Mouse (Mus musculus) heart, postnatal 36 days (tissue): Measurements from ENCODE around the gene Sf3b1. TPM values are rescaled to one million over a fixed set of nuclear protein-coding genes. Genes with fewer than 3 reads are reported as not detected.
"Not testable (repeated sequence)": the region's sequence is repeated elsewhere in the genome, so short reads cannot be mapped to it uniquely, and the experiment has no call there.

Experiments
- DNase-seq, 2 experiments: peaks; one replicate each; pipeline ENCODE4 v3.0.0; 2021 to 2022
- intact Hi-C: fragments of 180-260 bp; cut with DNase I; formaldehyde crosslinking; loops from one replicate; pipeline ENCODE4 v1.15.1; 2025
- total RNA-seq, 2 experiments: library from RNA; stranded (reverse); gene quantifications; 2 replicates each; pipeline ENCODE4 v1.2.3; 2021

Gene Sf3b1
- total RNA-seq: 10 to 100 TPM; 76.4 to 83.0 TPM

GRCm38 (mm10) chr1:55027253-55027801, at the start of gene Sf3b1:
TSS of gene Sf3b1 (minus strand) at chr1:55027481.
- intact Hi-C loops: loop anchor here (1.0 to 5.0 kb wide), 3 partner anchors 24 to 105 kb away; partner anchors contain the start of genes Hspd1, Hspe1 and Mob4
- peak; percentile 93 to 96 for DNase-seq

DNA sequence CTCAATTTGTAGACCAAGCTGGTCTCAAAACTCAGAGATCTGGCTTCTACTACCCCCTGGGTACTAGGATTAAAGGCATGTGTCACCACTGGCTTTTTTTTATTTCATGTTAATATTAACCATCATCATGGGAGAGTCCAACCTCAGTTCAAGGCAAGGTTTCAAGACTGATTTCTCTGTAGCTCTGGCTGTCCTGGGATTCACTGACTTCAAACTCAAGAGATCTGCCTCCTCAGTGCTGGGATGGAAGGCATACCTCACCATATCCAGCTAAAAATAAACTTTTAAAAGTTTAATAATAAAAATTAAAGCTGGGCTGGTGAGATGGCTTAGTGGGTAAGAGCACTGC, 49.1 kb upstream of the Sf3b1 start:
- no peak for DNase-seq
- intact Hi-C loops: loop anchor here (1.0 kb wide), 1 partner anchor 28 kb away; no protein-coding TSS in a partner anchor

GRCm38 (mm10) chr1:55075652-55076394, 48.5 kb upstream of the Sf3b1 start:
- no peak for DNase-seq
- intact Hi-C loops: loop anchor here (1.0 kb wide), 1 partner anchor 28 kb away; no protein-coding TSS in a partner anchor

GRCm38 (mm10) chr1:55074757-55075156, 47.5 kb upstream of the Sf3b1 start:
- no peak for DNase-seq
- intact Hi-C loops: no loop called here

DNA sequence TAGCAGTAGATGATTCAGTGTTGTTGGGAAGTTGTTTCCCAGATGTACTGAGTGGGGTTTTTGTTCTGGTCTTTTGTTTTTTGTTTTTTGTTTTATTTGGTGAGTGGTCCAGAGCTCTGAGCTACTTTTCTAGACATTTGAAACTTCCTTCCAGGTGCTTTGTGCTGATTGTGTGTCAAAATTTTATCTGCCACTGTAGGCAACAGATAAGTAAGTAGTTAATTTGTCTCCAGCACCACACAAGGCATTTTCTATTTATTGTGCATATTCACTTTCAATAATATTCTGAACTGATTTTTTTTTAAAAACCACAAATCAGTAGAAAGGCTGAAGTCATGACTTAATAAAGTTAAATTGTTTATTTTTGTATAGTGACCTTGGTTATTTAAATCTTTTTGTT, 45.0 kb upstream of the Sf3b1 start:
- DNase-seq, intact Hi-C loops: not testable (repeated sequence)

- intact Hi-C loops: no loop called here
- DNase-seq: no peak
Observed at GRCm38 (mm10) chr1:55061772-55062171, 34.5 kb upstream of the Sf3b1 start.

GRCm38 (mm10) chr1:55061099-55061498, 33.8 kb upstream of the Sf3b1 start:
- no peak for DNase-seq
- intact Hi-C loops: no loop called here

DNA sequence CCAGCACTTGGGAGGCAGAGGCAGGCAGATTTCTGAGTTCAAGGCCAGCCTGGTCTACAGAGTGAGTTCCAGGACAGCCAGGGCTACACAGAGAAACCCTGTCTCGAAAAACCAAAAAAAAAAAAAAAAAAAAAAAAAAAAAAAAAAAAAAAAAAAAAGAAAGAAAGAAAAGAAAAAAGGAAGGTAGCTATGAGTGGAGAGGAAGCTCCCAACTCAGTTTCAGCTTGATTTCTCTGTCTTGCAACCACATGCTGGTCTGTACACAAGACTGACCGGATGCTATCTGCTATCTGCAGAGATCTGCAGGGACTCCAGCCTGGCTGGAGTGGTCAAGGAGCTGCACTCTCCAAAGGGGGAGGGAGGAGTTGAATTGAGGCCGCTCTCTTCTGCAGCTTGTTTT, 31.1 kb upstream of the Sf3b1 start:
- intact Hi-C loops, DNase-seq: not testable (repeated sequence)

GRCm38 (mm10) chr1:55055322-55056115, 28.2 kb upstream of the Sf3b1 start:
- no peak for DNase-seq
- intact Hi-C loops: no loop called here

DNA sequence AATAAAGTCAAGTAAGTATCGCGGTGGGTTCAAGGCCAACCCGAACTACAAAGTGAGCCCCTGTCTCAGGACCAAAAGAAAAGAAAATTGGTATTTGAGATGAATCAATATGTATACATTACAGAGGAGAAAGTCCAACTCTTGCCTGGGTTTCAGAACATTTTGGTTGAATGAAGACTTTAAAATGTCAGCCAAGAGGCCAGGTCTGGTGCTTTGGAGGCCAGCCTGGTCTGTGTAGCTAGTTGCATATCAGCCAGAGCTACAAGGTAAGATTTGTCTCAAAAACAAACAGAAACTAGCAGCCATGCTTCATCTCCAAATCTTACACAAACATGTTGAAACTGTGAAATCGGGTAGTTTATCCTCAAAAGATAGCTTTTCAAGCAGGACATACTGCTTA, 26.3 kb upstream of the Sf3b1 start:
- intact Hi-C loops: loop anchor here (2.0 kb wide), 1 partner anchor 183 kb away; the partner anchor contains the start of gene Mars2
- DNase-seq: no peak

DNA sequence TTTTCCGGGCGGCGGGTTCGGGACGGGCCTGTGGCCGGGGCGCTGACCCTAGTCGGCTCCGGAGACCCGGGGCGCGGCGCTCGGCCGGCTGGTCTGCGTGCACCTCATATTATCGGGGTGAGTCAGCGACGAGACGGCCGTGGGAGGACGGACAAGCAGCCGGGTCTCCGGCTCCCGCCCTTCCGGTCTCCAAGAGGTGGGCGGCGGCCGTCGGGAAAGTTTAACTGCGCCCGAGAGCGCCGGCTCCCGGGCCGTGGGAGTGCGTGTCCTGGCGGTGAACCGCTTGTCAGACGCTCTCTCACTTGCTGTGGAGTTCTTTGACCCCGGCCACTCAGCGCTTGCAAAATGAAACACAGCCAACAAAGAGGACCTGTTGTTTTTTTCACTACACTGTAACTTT, 25.7 kb upstream of the Sf3b1 start:
- DNase-seq: peak in 1 of 2 experiments; percentile 76
- intact Hi-C loops: loop anchor here (2.0 kb wide), 1 partner anchor 184 kb away; the partner anchor contains the start of gene Mars2

- peak; percentile 99 to 100 for DNase-seq
- intact Hi-C loops: loop anchor here (2.0 kb wide), 1 partner anchor 184 kb away; the partner anchor contains the start of gene Mars2
Observed at GRCm38 (mm10) chr1:55052355-55052953, 25.2 kb upstream of the Sf3b1 start, which contains the start of gene Coq10b. TSS of gene Coq10b (plus strand) at chr1:55052770.

GRCm38 (mm10) chr1:55051671-55052070, 24.4 kb upstream of the Sf3b1 start:
- intact Hi-C loops: loop anchor here (1.0 to 2.0 kb wide), 2 partner anchors 24 to 185 kb away; partner anchors contain the start of genes Mars2 and Sf3b1

GRCm38 (mm10) chr1:55048841-55049587, 21.7 kb upstream of the Sf3b1 start:
- no peak for DNase-seq
- intact Hi-C loops: no loop called here

More at GRCm38 (mm10) chr1:55051671-55052070, 24.4 kb upstream of the Sf3b1 start:
- no peak for DNase-seq

- intact Hi-C loops: no loop called here
- no peak for DNase-seq
Observed at GRCm38 (mm10) chr1:55043164-55043563, 15.9 kb upstream of the Sf3b1 start.

- intact Hi-C loops: no loop called here
- DNase-seq: no peak
Observed at GRCm38 (mm10) chr1:55042246-55042645, 15.0 kb upstream of the Sf3b1 start.

DNA sequence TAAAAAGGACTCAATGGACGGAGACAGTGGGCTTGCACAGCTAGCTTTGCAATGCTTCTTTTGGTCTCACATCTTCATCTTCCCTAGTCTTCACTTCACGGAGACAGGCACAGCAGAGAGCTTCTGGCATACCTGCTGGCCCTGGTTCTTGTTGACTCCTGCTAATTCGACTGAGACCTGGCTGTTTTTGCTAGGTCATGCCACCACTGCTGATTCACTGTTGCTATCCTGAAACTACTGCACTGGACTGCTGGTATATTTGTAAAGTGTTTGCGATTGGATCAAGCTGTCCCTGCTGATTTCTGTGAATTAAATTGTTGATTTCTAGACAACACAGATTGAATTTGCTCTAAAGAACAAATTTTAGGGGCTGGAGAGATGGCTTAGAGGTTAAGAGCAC, 14.4 kb upstream of the Sf3b1 start:
- intact Hi-C loops: no loop called here
- no peak for DNase-seq

DNA sequence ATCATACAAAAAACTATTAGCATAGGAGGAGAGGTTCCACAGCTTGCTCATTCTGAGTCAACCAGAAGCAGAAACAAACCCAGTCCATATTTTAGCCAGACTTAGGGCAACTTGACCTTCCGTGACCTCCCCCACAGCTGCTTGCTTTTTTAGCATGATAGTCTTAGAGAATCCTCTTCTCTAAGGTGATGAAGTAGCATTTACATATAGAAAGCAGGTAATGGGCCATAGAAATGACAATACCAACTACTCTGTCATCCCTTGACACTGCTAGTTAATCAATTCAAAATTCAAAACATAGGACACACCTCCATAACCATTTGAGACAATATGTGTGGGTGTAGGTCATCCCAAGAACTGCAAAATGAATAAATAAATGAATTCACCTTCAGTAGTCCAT, 12.7 kb upstream of the Sf3b1 start:
- intact Hi-C loops: no loop called here
- DNase-seq: no peak

DNA sequence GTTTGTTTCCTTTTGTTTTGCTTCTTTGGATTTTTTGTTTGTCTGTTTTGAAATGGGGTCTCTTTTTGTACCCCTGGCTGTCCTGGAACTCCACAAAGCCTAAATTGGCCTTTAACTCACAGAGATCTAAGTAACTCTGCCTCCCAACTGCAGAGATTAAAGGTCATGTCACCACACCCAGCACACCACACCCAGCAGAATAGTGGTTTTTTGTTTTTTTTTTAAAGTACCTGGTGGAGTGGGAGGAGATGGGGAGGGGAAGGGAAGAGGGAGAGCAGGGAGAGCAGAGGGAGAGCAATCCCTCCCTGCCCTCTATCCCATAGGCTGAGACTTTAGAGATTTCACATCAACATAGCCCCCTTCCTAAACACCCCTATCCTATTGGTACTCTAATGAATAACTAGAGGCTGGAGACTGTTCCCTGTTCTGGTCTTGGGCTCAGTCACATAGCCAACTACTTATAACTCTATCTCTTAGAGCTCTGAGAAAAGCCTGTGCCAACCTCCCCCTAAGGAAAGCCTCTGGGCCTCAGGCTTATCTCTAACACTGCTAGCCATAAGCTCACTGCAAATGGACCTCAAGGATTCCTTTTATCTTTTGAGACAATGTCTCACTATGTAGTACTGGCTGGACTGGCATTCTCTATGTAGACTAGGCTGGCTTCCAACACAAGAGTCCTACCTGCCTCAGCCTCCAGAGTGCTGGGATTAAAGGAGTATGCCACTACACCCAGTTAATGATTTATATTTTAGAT, 3.9 kb upstream of the Sf3b1 start:
- no peak for DNase-seq
- intact Hi-C loops: no loop called here
